Mouse (Mus musculus): ENCODE results near the gene Tapbp. TPM values are rescaled to one million over a fixed set of nuclear protein-coding genes. Genes with fewer than 3 reads are reported as not detected.

Gene Tapbp
- polyA plus RNA-seq, 1 experiment from 2014 or later, result 22.0 TPM

DNA sequence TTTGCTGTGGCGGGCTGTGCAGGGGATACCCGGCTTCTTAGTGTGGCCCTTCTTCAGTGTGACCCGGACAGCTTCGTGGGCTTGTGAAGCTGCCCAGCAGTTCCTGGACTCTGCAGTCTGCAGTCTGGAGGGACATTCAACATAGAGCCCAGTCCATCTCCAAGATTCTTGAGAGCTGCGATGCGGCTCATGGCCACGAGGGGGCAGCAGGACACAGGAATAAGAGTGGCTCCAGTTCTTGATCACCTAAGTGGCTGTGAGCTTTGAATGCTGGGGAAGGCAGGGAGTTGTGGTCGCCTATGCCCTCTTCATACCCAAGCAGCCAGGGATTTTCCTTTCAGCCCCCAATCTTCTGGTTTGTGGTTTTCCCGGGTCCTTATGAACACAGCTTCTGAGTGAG lies 52.8 kb downstream of the Tapbp start:
- Histone ChIP-seq H3K9me3 (replicated peaks; ENCODE audit: control insufficient read depth, low read length) (no peaks in the 10 kb centered on the region), H3K9ac (ENCODE audit: low read depth, low read length) (no peak overlapping the region), H3K27ac (ENCODE audit: low read depth, low read length) (no peak overlapping the region), H3K27me3 (ENCODE audit: control insufficient read depth, insufficient read depth, low read length) (no peaks in the 10 kb centered on the region), H3K4me3 (ENCODE audit: low read depth, low read length) (no peak overlapping the region), H3K4me1 (ENCODE audit: control insufficient read depth, insufficient read depth, low read length) (no peaks in the 10 kb centered on the region), H3K36me3 (ENCODE audit: control insufficient read depth, insufficient read depth, low read length) (peaks cover under 1% of the 10 kb centered on the region; the same call in 1 of the 2 replicates), H3K4me2 (no peak overlapping the region)
- WGBS (ENCODE audit: insufficient replicate concordance), result 3% methylated on average over 9 of the region's 9 CpGs
- ATAC-seq (replicated peaks; ENCODE audit: insufficient number of reproducible peaks, low FRiP score, low TSS enrichment), result peak; percentile 40; the same call in 1 of the 2 replicates

DNA sequence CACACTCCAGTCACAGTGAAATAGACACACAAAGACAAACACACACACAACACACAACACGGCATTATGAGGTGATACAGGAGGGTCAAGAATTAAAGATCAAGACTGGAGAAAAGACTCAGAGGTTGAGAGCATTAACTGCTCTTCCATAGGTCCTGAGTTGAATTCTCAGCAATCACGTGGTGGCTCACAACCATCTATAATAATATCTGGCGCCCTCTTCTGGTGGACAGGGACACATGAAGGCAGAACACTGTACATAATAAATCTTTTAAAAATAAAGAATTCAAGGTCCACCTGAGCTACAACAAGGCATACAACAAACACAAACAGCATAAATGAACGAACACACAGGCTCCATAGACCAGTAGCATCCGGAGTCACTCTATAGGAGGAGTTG lies 53.2 kb downstream of the Tapbp start:
- Histone ChIP-seq H3K9me3 (replicated peaks; ENCODE audit: control insufficient read depth, low read length) (no peaks in the 10 kb centered on the region), H3K4me1 (ENCODE audit: control insufficient read depth, insufficient read depth, low read length) (no peaks in the 10 kb centered on the region), H3K27ac (ENCODE audit: low read depth, low read length) (no peak overlapping the region), H3K36me3 (ENCODE audit: control insufficient read depth, insufficient read depth, low read length) (no peaks in the 10 kb centered on the region), H3K4me2 (no peak overlapping the region), H3K27me3 (ENCODE audit: control insufficient read depth, insufficient read depth, low read length) (no peaks in the 10 kb centered on the region), H3K9ac (ENCODE audit: low read depth, low read length) (no peak overlapping the region), H3K4me3 (ENCODE audit: low read depth, low read length) (no peak overlapping the region)
- no peak for ATAC-seq (replicated peaks; ENCODE audit: insufficient number of reproducible peaks, low FRiP score, low TSS enrichment)
- 30% methylated on average over 5 of the region's 5 CpGs for WGBS (ENCODE audit: insufficient replicate concordance)

DNA sequence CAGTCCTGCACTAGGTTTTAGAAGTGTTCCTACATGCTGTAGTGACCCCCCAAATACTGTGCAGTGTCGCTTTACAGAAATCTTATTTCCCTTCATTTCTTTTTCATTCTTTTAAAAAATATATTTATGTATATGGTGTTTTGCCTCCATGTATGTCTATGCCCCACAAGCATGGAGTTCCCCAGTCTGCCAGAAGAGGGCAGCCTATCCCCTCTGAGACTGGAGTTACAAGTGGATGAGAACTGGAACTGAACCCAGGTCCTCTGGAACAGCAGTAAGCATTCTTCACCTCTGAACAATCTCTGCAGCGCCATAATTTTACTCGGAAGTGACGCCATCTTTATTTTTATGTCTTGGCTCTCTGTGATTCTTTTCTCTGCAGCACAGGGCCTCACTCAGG lies 53.7 kb downstream of the Tapbp start:
- no peaks in the 10 kb centered on the region for H3K36me3 ChIP-seq (ENCODE audit: control insufficient read depth, insufficient read depth, low read length)
- H3K27me3 ChIP-seq (ENCODE audit: control insufficient read depth, insufficient read depth, low read length), result no peaks in the 10 kb centered on the region
- H3K4me1 ChIP-seq (ENCODE audit: control insufficient read depth, insufficient read depth, low read length), result no peaks in the 10 kb centered on the region
- WGBS (ENCODE audit: insufficient replicate concordance), result 64% methylated on average over 4 of the region's 4 CpGs
- no peak overlapping the region for H3K27ac ChIP-seq (ENCODE audit: low read depth, low read length)
- no peaks in the 10 kb centered on the region for H3K9me3 ChIP-seq (replicated peaks; ENCODE audit: control insufficient read depth, low read length)
- H3K4me3 ChIP-seq (ENCODE audit: low read depth, low read length), result no peak overlapping the region
- no peak for ATAC-seq (replicated peaks; ENCODE audit: insufficient number of reproducible peaks, low FRiP score, low TSS enrichment)
- H3K9ac ChIP-seq (ENCODE audit: low read depth, low read length), result no peak overlapping the region
- H3K4me2 ChIP-seq, result no peak overlapping the region

DNA sequence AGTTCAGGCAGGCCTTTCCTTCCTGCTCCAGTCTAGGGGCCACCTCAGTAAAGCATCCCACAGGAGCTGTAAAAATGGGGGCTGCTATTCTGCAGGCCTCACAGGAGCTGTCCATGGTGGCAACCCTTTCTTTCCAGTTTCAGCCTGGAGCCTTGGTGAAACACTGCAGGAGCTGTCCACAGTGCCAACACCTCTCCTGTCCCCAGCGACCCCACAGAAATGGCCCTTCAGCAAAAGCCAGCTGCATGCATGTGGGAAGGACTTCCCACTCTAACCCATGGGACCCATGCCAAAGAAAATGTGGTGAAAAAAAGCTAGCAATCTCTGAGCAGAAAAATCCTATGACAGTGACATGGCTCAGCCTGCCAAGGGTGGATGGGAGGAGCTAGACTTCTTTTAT lies 57.0 kb downstream of the Tapbp start:
- ATAC-seq (replicated peaks; ENCODE audit: insufficient number of reproducible peaks, low FRiP score, low TSS enrichment), result no peak
- no peak overlapping the region for H3K27ac ChIP-seq (ENCODE audit: low read depth, low read length)
- H3K4me3 ChIP-seq (ENCODE audit: low read depth, low read length), result no peak overlapping the region

DNA sequence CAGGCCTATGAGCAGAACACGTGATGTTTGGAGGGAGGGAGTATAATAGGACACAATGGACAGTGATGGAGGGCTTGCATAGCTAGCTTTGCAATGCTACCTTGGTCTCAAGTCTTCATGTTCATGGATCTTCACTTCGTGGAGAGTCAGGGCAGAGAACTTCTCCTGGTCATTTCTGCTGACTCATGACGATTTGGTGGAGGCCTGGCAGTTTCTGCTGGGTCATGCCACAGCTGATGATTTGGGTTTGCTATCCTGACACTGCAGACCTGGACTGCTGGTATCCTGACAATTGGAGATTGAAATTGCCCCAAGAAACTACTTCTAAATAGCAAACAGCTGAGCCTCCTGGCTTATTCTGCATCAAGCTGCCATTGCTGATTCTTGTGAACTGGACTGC lies 57.9 kb downstream of the Tapbp start:
- ATAC-seq (replicated peaks; ENCODE audit: insufficient number of reproducible peaks, low FRiP score, low TSS enrichment), result no peak
- 54% methylated on average over 3 of the region's 3 CpGs for WGBS (ENCODE audit: insufficient replicate concordance)
- H3K36me3 ChIP-seq (ENCODE audit: control insufficient read depth, insufficient read depth, low read length), result no peaks in the 10 kb centered on the region
- H3K4me1 ChIP-seq (ENCODE audit: control insufficient read depth, insufficient read depth, low read length), result peaks cover 5% of the 10 kb centered on the region
- H3K9me3 ChIP-seq (replicated peaks; ENCODE audit: control insufficient read depth, low read length), result no peaks in the 10 kb centered on the region
- peaks cover 22% of the 10 kb centered on the region for H3K27me3 ChIP-seq (ENCODE audit: control insufficient read depth, insufficient read depth, low read length)
- H3K4me2 ChIP-seq, result no peak overlapping the region
- no peak overlapping the region for H3K27ac ChIP-seq (ENCODE audit: low read depth, low read length)
- H3K4me3 ChIP-seq (ENCODE audit: low read depth, low read length), result no peak overlapping the region
- no peak overlapping the region for H3K9ac ChIP-seq (ENCODE audit: low read depth, low read length)

More for the DNA sequence above, 57.0 kb downstream of the Tapbp start:
- Histone ChIP-seq H3K4me2 (no peak overlapping the region), H3K4me1 (ENCODE audit: control insufficient read depth, insufficient read depth, low read length) (no peaks in the 10 kb centered on the region), H3K9ac (ENCODE audit: low read depth, low read length) (no peak overlapping the region), H3K27me3 (ENCODE audit: control insufficient read depth, insufficient read depth, low read length) (peaks cover 13% of the 10 kb centered on the region), H3K36me3 (ENCODE audit: control insufficient read depth, insufficient read depth, low read length) (no peaks in the 10 kb centered on the region), H3K9me3 (replicated peaks; ENCODE audit: control insufficient read depth, low read length) (no peaks in the 10 kb centered on the region)
- 0% methylated on average over 1 of the region's 1 CpGs for WGBS (ENCODE audit: insufficient replicate concordance)

DNA sequence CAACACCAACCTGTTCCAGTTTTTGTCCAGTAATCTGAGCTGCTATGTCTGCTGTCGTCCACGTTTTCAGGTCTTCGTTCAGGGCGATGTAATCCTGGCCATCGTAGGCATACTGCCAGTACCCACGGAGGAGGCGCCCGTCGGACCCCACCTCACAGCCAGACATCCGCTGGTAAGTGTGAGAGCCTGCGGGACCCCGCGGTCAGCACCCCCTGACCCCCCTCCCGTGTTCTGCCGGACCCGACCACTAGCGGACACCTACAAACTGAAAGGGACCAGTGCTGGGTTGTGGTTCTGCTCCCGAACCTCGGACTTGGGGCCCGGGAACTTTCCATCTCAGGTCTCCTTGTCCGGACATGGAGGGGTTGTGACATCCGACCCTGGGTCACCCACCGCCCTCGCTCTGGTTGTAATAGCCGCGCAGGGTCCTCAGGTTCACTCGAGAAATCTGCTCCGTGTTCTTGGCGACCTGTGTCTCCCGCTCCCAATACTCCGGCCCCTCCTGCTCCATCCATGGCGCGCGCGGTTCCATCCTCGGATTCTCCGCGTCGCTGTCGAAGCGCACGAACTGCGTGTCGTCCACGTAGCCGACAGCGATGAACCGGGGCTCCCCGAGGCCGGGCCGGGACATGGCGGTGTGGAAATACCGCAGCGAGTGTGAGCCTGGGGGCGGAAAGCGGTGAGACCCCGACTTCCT lies 62.3 kb downstream of the Tapbp start:
- Histone ChIP-seq H3K9me3 (replicated peaks; ENCODE audit: control insufficient read depth, low read length) (no peaks in the 10 kb centered on the region), H3K4me2 (peak overlapping the region; percentile 71), H3K27me3 (ENCODE audit: control insufficient read depth, insufficient read depth, low read length) (peaks cover 42% of the 10 kb centered on the region), H3K27ac (ENCODE audit: low read depth, low read length) (no peak overlapping the region), H3K4me3 (ENCODE audit: low read depth, low read length) (peak overlapping the region; percentile 38), H3K36me3 (ENCODE audit: control insufficient read depth, insufficient read depth, low read length) (no peaks in the 10 kb centered on the region), H3K4me1 (ENCODE audit: control insufficient read depth, insufficient read depth, low read length) (peaks cover 12% of the 10 kb centered on the region), H3K9ac (ENCODE audit: low read depth, low read length) (peak overlapping the region; percentile 39)
- ATAC-seq (replicated peaks; ENCODE audit: insufficient number of reproducible peaks, low FRiP score, low TSS enrichment), result no peak
- 2% methylated on average over 57 of the region's 57 CpGs for WGBS (ENCODE audit: insufficient replicate concordance)

DNA sequence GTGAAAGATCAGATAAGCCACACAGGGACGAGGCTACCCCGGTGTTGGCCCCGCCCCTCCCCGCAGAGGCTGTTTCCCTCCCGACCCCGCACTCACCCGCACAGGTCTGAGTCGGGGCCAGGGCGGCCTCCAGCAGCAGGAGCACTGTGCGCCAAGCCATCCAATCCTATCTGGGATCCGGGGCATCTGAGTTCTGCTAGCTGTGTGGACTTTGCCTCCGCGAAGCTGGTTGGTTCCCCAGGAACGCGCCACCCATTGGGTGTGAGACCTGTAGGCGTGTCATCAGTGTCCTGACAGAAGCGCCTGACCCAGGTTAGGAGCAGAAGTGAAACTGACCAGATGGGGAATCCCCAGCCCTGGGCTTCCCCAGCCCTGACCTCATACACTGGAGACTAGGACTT lies 62.9 kb downstream of the Tapbp start:
- H3K36me3 ChIP-seq (ENCODE audit: control insufficient read depth, insufficient read depth, low read length), result no peaks in the 10 kb centered on the region
- peaks cover 12% of the 10 kb centered on the region for H3K4me1 ChIP-seq (ENCODE audit: control insufficient read depth, insufficient read depth, low read length)
- 0% methylated on average over 17 of the region's 17 CpGs for WGBS (ENCODE audit: insufficient replicate concordance)
- peak overlapping the region; percentile 71 for H3K4me2 ChIP-seq
- peak; percentile 77 for ATAC-seq (replicated peaks; ENCODE audit: insufficient number of reproducible peaks, low FRiP score, low TSS enrichment)
- peak overlapping the region; percentile 38 for H3K4me3 ChIP-seq (ENCODE audit: low read depth, low read length)
- no peak overlapping the region for H3K27ac ChIP-seq (ENCODE audit: low read depth, low read length)
- H3K9me3 ChIP-seq (replicated peaks; ENCODE audit: control insufficient read depth, low read length), result no peaks in the 10 kb centered on the region
- peaks cover 42% of the 10 kb centered on the region for H3K27me3 ChIP-seq (ENCODE audit: control insufficient read depth, insufficient read depth, low read length)
- H3K9ac ChIP-seq (ENCODE audit: low read depth, low read length), result peak overlapping the region; percentile 39

Small RNA genes within 50 kb of the gene (microRNA-seq; reads per million reads assigned to microRNA genes)
- not detected for gene Gm27740 (ENCODE audit: borderline number of aligned reads)

Other genes with a start within 250 kb of the Tapbp start
- gene Hnrnpm, start 229.0 kb upstream of the Tapbp start, polyA plus RNA-seq (2014; fragmentation: Nextera tagmentation; extraction: Ambion mirVana), result 278 and 323 TPM in 2 replicates
- gene March2, start 197.2 kb upstream of the Tapbp start, polyA plus RNA-seq (2014; fragmentation: Nextera tagmentation; extraction: Ambion mirVana), result 73.6 and 83.2 TPM in 2 replicates
- gene Rab11b, start 155.4 kb upstream of the Tapbp start, polyA plus RNA-seq (2014; fragmentation: Nextera tagmentation; extraction: Ambion mirVana), result 254 and 285 TPM in 2 replicates
- gene Angptl4, start 134.1 kb upstream of the Tapbp start, polyA plus RNA-seq (2014; fragmentation: Nextera tagmentation; extraction: Ambion mirVana), result 7.6 and 10.5 TPM in 2 replicates
- gene Kank3, start 105.4 kb upstream of the Tapbp start, polyA plus RNA-seq (2014; fragmentation: Nextera tagmentation; extraction: Ambion mirVana), result 30.1 and 43.2 TPM in 2 replicates
- 654 and 701 TPM in 2 replicates for gene Rps28, start 91.3 kb upstream of the Tapbp start, polyA plus RNA-seq (2014; fragmentation: Nextera tagmentation; extraction: Ambion mirVana)
- gene Ndufa7, start 91.3 kb upstream of the Tapbp start, polyA plus RNA-seq (2014; fragmentation: Nextera tagmentation; extraction: Ambion mirVana), result 457 and 481 TPM in 2 replicates
- gene Cd320, start 72.8 kb upstream of the Tapbp start, polyA plus RNA-seq (2014; fragmentation: Nextera tagmentation; extraction: Ambion mirVana), result 60.8 and 63.9 TPM in 2 replicates
- not detected in 2 replicates for gene Gm7029, start 42.1 kb upstream of the Tapbp start, polyA plus RNA-seq (2014; fragmentation: Nextera tagmentation; extraction: Ambion mirVana)
- 8.1 and 11.8 TPM in 2 replicates for gene Kifc1, start 25.2 kb upstream of the Tapbp start, polyA plus RNA-seq (2014; fragmentation: Nextera tagmentation; extraction: Ambion mirVana)
- gene Platr17, start 10.8 kb upstream of the Tapbp start, polyA plus RNA-seq (2014; fragmentation: Nextera tagmentation; extraction: Ambion mirVana), result not detected in 2 replicates
- 26.4 and 37.0 TPM in 2 replicates for gene Daxx, start 6.5 kb upstream of the Tapbp start, polyA plus RNA-seq (2014; fragmentation: Nextera tagmentation; extraction: Ambion mirVana)
- gene Zbtb22, start within 50 bp of the Tapbp start, polyA plus RNA-seq (2014; fragmentation: Nextera tagmentation; extraction: Ambion mirVana), result 7.2 and 7.8 TPM in 2 replicates
- gene Rgl2, start 13.6 kb downstream of the Tapbp start, polyA plus RNA-seq (2014; fragmentation: Nextera tagmentation; extraction: Ambion mirVana), result 25.8 and 27.8 TPM in 2 replicates
- gene Pfdn6, start 24.4 kb downstream of the Tapbp start, polyA plus RNA-seq (2014; fragmentation: Nextera tagmentation; extraction: Ambion mirVana), result 147 and 151 TPM in 2 replicates
- gene Wdr46, start 24.8 kb downstream of the Tapbp start, polyA plus RNA-seq (2014; fragmentation: Nextera tagmentation; extraction: Ambion mirVana), result 18.3 and 19.7 TPM in 2 replicates
- gene B3galt4, start 35.6 kb downstream of the Tapbp start, polyA plus RNA-seq (2014; fragmentation: Nextera tagmentation; extraction: Ambion mirVana), result 2.8 and 5.9 TPM in 2 replicates
- gene Vps52, start 39.9 kb downstream of the Tapbp start, polyA plus RNA-seq (2014; fragmentation: Nextera tagmentation; extraction: Ambion mirVana), result 28.1 and 29.5 TPM in 2 replicates
- 1,135 and 1,150 TPM in 2 replicates for gene Rps18, start 40.1 kb downstream of the Tapbp start, polyA plus RNA-seq (2014; fragmentation: Nextera tagmentation; extraction: Ambion mirVana)
- gene H2-K1, start 84.4 kb downstream of the Tapbp start, polyA plus RNA-seq (2014; fragmentation: Nextera tagmentation; extraction: Ambion mirVana), result 13.8 and 13.9 TPM in 2 replicates
- gene Ring1, start 108.8 kb downstream of the Tapbp start, polyA plus RNA-seq (2014; fragmentation: Nextera tagmentation; extraction: Ambion mirVana), result 3.9 and 4.4 TPM in 2 replicates
- 29.4 and 35.5 TPM in 2 replicates for gene H2-Ke6, start 112.2 kb downstream of the Tapbp start, polyA plus RNA-seq (2014; fragmentation: Nextera tagmentation; extraction: Ambion mirVana)
- 61.4 and 67.2 TPM in 2 replicates for gene Slc39a7, start 115.8 kb downstream of the Tapbp start, polyA plus RNA-seq (2014; fragmentation: Nextera tagmentation; extraction: Ambion mirVana)
- 13.8 and 14.6 TPM in 2 replicates for gene Rxrb, start 115.9 kb downstream of the Tapbp start, polyA plus RNA-seq (2014; fragmentation: Nextera tagmentation; extraction: Ambion mirVana)
- 0.31 and 0.70 TPM in 2 replicates for gene Col11a2, start 123.5 kb downstream of the Tapbp start, polyA plus RNA-seq (2014; fragmentation: Nextera tagmentation; extraction: Ambion mirVana)
- 0.34 and 1.2 TPM in 2 replicates for gene H2-Oa, start 176.4 kb downstream of the Tapbp start, polyA plus RNA-seq (2014; fragmentation: Nextera tagmentation; extraction: Ambion mirVana)
- 6.2 and 8.1 TPM in 2 replicates for gene H2-DMa, start 203.6 kb downstream of the Tapbp start, polyA plus RNA-seq (2014; fragmentation: Nextera tagmentation; extraction: Ambion mirVana)
- 59.7 and 105 TPM in 2 replicates for gene Brd2, start 206.7 kb downstream of the Tapbp start, polyA plus RNA-seq (2014; fragmentation: Nextera tagmentation; extraction: Ambion mirVana)
- gene H2-DMb2, start 227.4 kb downstream of the Tapbp start, polyA plus RNA-seq (2014; fragmentation: Nextera tagmentation; extraction: Ambion mirVana), result 0.20 TPM in 1 of 2 replicates, not detected in the other
- gene H2-DMb1, start 237.2 kb downstream of the Tapbp start, polyA plus RNA-seq (2014; fragmentation: Nextera tagmentation; extraction: Ambion mirVana), result 0.27 and 0.29 TPM in 2 replicates